Mouse (Mus musculus) heart, embryonic 11.5 days (tissue): ENCODE measurements at regions not wholly inside any gene's neighbourhood (a gene's known extent, or its start where the extent isn't known, plus 50 kb on each side); places are given as distances from the start of the nearest gene placed in this dataset.

ENCODE experiments used
- ATAC-seq: fragments of 200-750 bp; cut with Nextera tagmentation; replicated peaks from 2 replicates; pipeline ENCODE4 v1.8.0; 2017; ENCODE audit warnings: moderate library complexity; ENCODE audit not compliant: insufficient number of reproducible peaks, low FRiP score, low TSS enrichment
- H3K27ac ChIP-seq: fragments of 300-500 bp; sonication (generic); 2 replicates; pipeline ENCODE4 v1.5.1; 2014; ENCODE audit warnings: mild to moderate bottlenecking, low read depth, low read length
- H3K27me3 ChIP-seq: fragments of 300-500 bp; sonication (generic); 2 replicates; pipeline ENCODE4 v1.6.1; 2014; ENCODE audit warnings: mild to moderate bottlenecking, low read length, mixed read lengths; ENCODE audit not compliant: control insufficient read depth, insufficient read depth
- H3K36me3 ChIP-seq: fragments of 300-500 bp; sonication (generic); 2 replicates; pipeline ENCODE4 v1.6.1; 2014; ENCODE audit warnings: mild to moderate bottlenecking, low read length, moderate library complexity, mixed read lengths; ENCODE audit not compliant: control insufficient read depth, insufficient read depth
- H3K4me1 ChIP-seq: fragments of 300-500 bp; sonication (generic); 2 replicates; pipeline ENCODE4 v1.6.1; 2014; ENCODE audit warnings: low read length; ENCODE audit not compliant: control insufficient read depth, insufficient read depth
- H3K4me2 ChIP-seq: fragments of 300-500 bp; sonication (generic); 2 replicates; pipeline ENCODE4 v1.6.1; 2014; ENCODE audit warnings: mild to moderate bottlenecking, moderate library complexity
- H3K4me3 ChIP-seq: fragments of 300-500 bp; sonication (generic); 2 replicates; pipeline ENCODE4 v1.5.1; 2014; ENCODE audit warnings: low read depth, low read length
- H3K9ac ChIP-seq: fragments of 300-500 bp; sonication (generic); 2 replicates; pipeline ENCODE4 v1.6.1; 2014; ENCODE audit warnings: mild to moderate bottlenecking, low read depth, low read length, moderate library complexity
- H3K9me3 ChIP-seq: fragments of 300-500 bp; sonication (generic); replicated peaks from 2 replicates; pipeline ENCODE4 v1.6.1; 2016; ENCODE audit warnings: low read length; ENCODE audit not compliant: control insufficient read depth
- WGBS: fragments of 180-500 bp; shearing (Covaris S2); extraction: QIAGEN DNeasy Blood & Tissue Kit; methylation state at CpG from one replicate; pipeline ENCODE4 v1.1.7; 2014; ENCODE audit not compliant: insufficient replicate concordance; 5-methylcytosine and 5-hydroxymethylcytosine counted together

- Histone ChIP-seq H3K36me3 (no peaks in the 10 kb centered on the region), H3K4me1 (no peaks in the 10 kb centered on the region), H3K27ac (no peak overlapping the region), H3K4me2 (no peak overlapping the region), H3K27me3 (no peaks in the 10 kb centered on the region), H3K9ac (no peak overlapping the region), H3K4me3 (no peak overlapping the region), H3K9me3 (no peaks in the 10 kb centered on the region)
- ATAC-seq = no peak
- 69% methylated on average over 3 of the region's 3 CpGs for WGBS
Measured at GRCm38 (mm10) chr13:114642901-114643491, 175.0 kb upstream of the Mocs2 start.

GRCm38 (mm10) chr13:114643521-114643920, 174.5 kb upstream of the Mocs2 start:
- ATAC-seq = no peak
- Histone ChIP-seq H3K36me3 (no peaks in the 10 kb centered on the region), H3K27me3 (no peaks in the 10 kb centered on the region), H3K9me3 (no peaks in the 10 kb centered on the region), H3K4me3 (no peak overlapping the region), H3K9ac (no peak overlapping the region), H3K27ac (no peak overlapping the region), H3K4me1 (no peaks in the 10 kb centered on the region), H3K4me2 (no peak overlapping the region)
- 78% methylated on average over 11 of the region's 11 CpGs for WGBS

- WGBS = 70% methylated on average over 7 of the region's 7 CpGs
- Histone ChIP-seq H3K4me1 (no peaks in the 10 kb centered on the region), H3K9ac (no peak overlapping the region), H3K4me2 (no peak overlapping the region), H3K27ac (no peak overlapping the region), H3K36me3 (no peaks in the 10 kb centered on the region), H3K9me3 (no peaks in the 10 kb centered on the region), H3K27me3 (no peaks in the 10 kb centered on the region), H3K4me3 (no peak overlapping the region)
- no peak for ATAC-seq
Measured at GRCm38 (mm10) chr13:114654267-114654666, 163.8 kb upstream of the Mocs2 start.

- no peaks in the 10 kb centered on the region for H3K36me3 ChIP-seq
- H3K9me3 ChIP-seq = no peaks in the 10 kb centered on the region
- no peak for ATAC-seq
- no peaks in the 10 kb centered on the region for H3K4me1 ChIP-seq
- no peaks in the 10 kb centered on the region for H3K27me3 ChIP-seq
- no peak overlapping the region for H3K4me3 ChIP-seq
- H3K4me2 ChIP-seq = no peak overlapping the region
- no peak overlapping the region for H3K27ac ChIP-seq
- WGBS = 80% methylated on average over 4 of the region's 4 CpGs
- H3K9ac ChIP-seq = no peak overlapping the region
Measured at GRCm38 (mm10) chr13:114654953-114655586, 163.0 kb upstream of the Mocs2 start.

GRCm38 (mm10) chr13:114672411-114672810, 145.6 kb upstream of the Mocs2 start:
- no peak overlapping the region for H3K9ac ChIP-seq
- H3K4me3 ChIP-seq = no peak overlapping the region
- no peaks in the 10 kb centered on the region for H3K36me3 ChIP-seq
- no peaks in the 10 kb centered on the region for H3K9me3 ChIP-seq
- no peak overlapping the region for H3K4me2 ChIP-seq
- H3K4me1 ChIP-seq = no peaks in the 10 kb centered on the region
- no peak for ATAC-seq
- no peaks in the 10 kb centered on the region for H3K27me3 ChIP-seq
- no peak overlapping the region for H3K27ac ChIP-seq

- ATAC-seq = no peak
- H3K9ac ChIP-seq = no peak overlapping the region
- no peaks in the 10 kb centered on the region for H3K27me3 ChIP-seq
- no peaks in the 10 kb centered on the region for H3K9me3 ChIP-seq
- WGBS = 70% methylated on average over 5 of the region's 5 CpGs
- no peaks in the 10 kb centered on the region for H3K36me3 ChIP-seq
- H3K27ac ChIP-seq = no peak overlapping the region
- H3K4me1 ChIP-seq = no peaks in the 10 kb centered on the region
- no peak overlapping the region for H3K4me2 ChIP-seq
- H3K4me3 ChIP-seq = no peak overlapping the region
Measured at GRCm38 (mm10) chr13:114679703-114680378, 138.2 kb upstream of the Mocs2 start.

DNA sequence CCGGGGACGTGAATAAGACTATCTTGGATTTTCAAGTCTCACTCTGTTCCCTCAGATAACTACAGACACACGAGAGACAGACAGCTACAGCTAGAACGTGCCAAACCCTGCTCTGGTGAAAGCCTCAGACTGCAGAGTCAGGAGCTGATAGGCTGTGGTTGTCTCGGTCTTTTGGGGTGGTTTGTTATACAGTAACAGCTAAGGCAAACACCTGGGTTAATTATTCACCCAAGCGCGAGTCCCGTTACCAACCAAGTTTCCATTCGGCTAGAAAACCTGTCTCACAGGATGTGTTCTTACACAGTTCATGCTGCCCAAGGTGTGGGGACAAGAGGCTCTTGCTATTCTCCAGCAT, 137.7 kb upstream of the Mocs2 start:
- H3K36me3 ChIP-seq = no peaks in the 10 kb centered on the region
- H3K4me2 ChIP-seq = no peak overlapping the region
- H3K9me3 ChIP-seq = no peaks in the 10 kb centered on the region
- no peaks in the 10 kb centered on the region for H3K27me3 ChIP-seq
- WGBS = 53% methylated on average over 9 of the region's 9 CpGs
- H3K27ac ChIP-seq = no peak overlapping the region
- H3K9ac ChIP-seq = no peak overlapping the region
- ATAC-seq = no peak
- H3K4me3 ChIP-seq = no peak overlapping the region
- no peaks in the 10 kb centered on the region for H3K4me1 ChIP-seq

DNA sequence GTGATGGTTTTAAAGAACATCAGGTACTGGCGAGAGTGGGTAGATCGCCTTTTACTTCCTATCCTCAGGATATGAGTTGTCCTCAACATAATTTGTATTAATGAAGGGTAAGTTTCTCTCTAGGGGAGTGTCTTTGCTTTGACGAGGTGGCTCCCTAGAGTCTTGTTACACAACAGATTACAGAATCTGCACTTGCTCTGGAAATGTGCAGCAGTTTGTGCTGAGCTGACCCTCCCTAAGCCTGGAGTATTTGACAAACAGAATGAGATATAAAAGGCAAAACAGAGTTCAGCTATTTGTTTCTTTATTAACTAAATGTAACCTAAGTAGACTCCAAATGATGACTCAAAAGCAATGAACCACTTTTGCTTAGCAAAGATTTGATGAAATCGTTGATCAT, 136.8 kb upstream of the Mocs2 start:
- H3K36me3 ChIP-seq = no peaks in the 10 kb centered on the region
- H3K27me3 ChIP-seq = no peaks in the 10 kb centered on the region
- H3K4me3 ChIP-seq = no peak overlapping the region
- WGBS = 65% methylated on average over 4 of the region's 4 CpGs
- no peaks in the 10 kb centered on the region for H3K9me3 ChIP-seq
- H3K4me1 ChIP-seq = no peaks in the 10 kb centered on the region
- H3K4me2 ChIP-seq = no peak overlapping the region
- no peak overlapping the region for H3K27ac ChIP-seq
- H3K9ac ChIP-seq = no peak overlapping the region
- no peak for ATAC-seq

DNA sequence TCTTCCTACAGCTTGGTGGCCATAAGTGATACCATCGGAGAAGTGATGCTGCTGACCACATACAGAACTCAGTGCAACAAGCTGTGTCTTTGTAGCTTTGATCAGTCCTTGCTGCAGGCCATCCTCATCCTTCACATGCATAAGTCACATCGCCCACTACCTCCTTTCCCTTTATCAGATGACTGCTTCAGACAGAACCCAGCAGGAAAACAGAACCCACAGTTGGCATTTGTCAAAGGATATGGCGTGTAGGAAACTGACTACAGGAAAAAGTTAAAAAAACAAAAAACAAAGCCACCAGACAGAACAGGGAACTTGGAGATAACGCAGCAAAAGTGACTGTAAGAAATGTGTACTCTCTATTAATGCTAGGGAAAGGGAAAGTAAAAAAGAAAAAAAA, 136.1 kb upstream of the Mocs2 start:
- Histone ChIP-seq H3K4me3 (no peak overlapping the region), H3K36me3 (no peaks in the 10 kb centered on the region), H3K27ac (no peak overlapping the region), H3K27me3 (no peaks in the 10 kb centered on the region), H3K4me2 (no peak overlapping the region), H3K9me3 (no peaks in the 10 kb centered on the region), H3K4me1 (no peaks in the 10 kb centered on the region), H3K9ac (no peak overlapping the region)
- no peak for ATAC-seq
- 56% methylated on average over 4 of the region's 4 CpGs for WGBS
